Mouse (Mus musculus): ENCODE measurements around the gene Olfr1260. TPM values are rescaled to one million over a fixed set of nuclear protein-coding genes. Genes with fewer than 3 reads are reported as not detected.

Olfr1260 gene
- 0.23 TPM in 1 of 2 replicates, not detected in the other for polyA plus RNA-seq (2015; fragmentation: Nextera tagmentation; extraction: Ambion mirVana)

DNA sequence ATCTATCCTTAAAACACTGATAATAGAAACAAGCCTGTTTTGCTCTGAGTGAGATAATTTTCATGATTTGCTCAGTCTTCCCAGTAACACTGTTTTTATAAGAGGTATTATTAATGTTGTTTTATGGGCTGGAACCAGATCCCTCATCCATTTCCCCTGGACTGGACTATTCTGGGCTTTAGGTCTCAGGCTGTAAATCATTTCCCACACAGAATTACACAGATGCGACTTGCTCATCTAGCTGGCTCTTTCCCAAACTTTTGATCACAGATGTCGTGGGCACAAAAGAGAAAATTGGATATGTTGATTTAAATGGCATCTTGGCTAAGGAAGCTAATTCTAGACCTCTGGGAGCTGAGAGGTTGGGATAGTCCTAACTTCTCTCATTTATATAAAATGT lies at the start of gene Olfr1260:
TSS of gene Olfr1260 (plus strand) at position 157 of the 400 bp plus-strand sequence.

GRCm38 (mm10) chr2:89927009-89927408 lies 47.1 kb upstream of the Olfr1260 start, which contains the start of gene Olfr1258:
Gene Olfr1258 (plus strand): TSS chr2:89927309.

DNA sequence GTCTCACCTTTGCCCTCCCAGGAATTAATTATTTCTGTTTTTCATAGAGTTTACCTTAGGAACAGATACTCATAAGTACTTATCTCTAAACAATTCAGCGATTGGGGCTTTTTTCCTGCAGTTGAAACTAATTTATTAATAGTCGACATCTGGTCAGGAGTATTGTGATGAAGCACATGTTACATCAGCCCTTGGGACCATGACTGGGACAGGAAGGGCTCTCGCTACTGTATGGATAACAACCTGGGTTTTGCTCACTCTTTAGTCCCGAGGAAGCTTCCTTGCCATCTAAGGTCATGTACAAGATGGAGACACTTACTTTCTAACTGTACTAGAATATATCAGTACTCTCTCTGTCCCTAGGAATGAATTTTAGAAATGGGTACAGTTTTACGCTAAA lies 25.6 kb upstream of the Olfr1260 start, which contains the start of gene Olfr1259:
TSS of gene Olfr1259 (minus strand) at position 101 of the 400 bp plus-strand sequence.

DNA sequence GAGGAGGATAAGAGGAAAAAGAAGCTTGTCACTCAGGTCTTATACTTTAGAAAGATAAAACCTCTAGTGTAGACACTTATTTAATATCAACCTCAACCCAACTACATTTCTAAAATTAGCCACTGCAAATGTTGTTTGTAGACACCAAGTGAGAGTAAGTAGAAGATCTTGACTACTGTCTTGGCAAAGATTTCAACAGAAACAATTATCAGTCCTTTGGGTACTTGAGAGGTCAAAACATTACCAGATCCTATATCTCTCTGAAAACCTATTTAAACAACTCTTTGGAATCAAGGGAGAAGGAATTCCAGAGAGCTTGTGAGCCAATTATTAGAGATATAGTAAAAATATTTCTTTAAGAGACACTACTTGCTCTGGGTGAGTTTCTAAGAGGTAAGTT lies 16.8 kb downstream of the Olfr1260 start, which contains the start of gene Olfr1261:
TSS of gene Olfr1261 (plus strand) at position 301 of the 400 bp plus-strand sequence.

GRCm38 (mm10) chr2:89999845-90000244 lies 25.7 kb downstream of the Olfr1260 start, which contains the start of gene Olfr1262:
Gene Olfr1262 (plus strand): TSS chr2:90000145.

DNA sequence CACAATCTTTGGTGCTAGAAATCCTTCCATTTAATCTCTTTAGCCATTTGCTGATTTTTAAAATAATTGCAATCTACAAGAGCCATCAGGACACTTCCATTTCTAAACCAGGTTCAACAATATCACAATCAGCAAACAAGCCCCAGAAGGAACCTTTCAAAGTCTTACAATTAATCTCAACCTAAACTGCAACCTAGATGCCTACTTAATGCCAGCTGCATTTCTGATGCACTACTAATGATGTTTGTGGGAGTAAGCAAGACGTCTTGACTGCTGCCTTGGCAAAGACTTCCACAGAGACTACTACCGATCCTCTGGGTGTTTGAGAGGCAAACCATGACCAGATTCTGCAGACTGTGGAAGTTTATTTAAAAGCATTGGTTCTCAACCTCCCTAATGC lies 37.7 kb downstream of the Olfr1260 start, which contains the start of gene Olfr1263:
TSS of gene Olfr1263 (plus strand) at position 301 of the 400 bp plus-strand sequence.

DNA sequence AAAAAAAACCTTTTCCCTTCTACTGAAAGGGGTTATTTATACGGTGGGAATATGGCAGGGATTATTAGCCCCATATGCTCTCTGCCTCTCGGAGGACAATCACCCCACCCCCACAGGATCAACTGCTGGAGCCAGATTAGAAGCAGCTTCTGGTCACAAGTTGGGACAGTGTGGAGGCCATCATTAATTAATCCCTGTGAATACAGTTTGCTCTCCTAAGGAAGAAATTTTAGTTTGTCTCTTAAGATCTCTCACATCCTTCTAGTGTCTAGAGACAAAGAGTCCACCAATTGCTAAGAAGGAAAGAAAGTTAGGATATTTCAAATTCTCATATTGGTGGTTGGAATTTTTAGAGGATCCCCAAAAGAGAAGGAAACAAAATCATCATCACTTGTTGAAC lies 51.3 kb downstream of the Olfr1260 start, which contains the start of gene Olfr1264:
TSS of gene Olfr1264 (minus strand) at position 101 of the 400 bp plus-strand sequence.

Other genes with a start within 250 kb of the Olfr1260 start
- gene Olfr1252, start 249.3 kb upstream of the Olfr1260 start, polyA plus RNA-seq (2015; fragmentation: Nextera tagmentation; extraction: Ambion mirVana) = not detected in 2 replicates
- not detected in 2 replicates for gene Olfr1253, start 217.2 kb upstream of the Olfr1260 start, polyA plus RNA-seq (2015; fragmentation: Nextera tagmentation; extraction: Ambion mirVana)
- gene Olfr1254, start 180.7 kb upstream of the Olfr1260 start, polyA plus RNA-seq (2015; fragmentation: Nextera tagmentation; extraction: Ambion mirVana) = not detected in 2 replicates
- not detected in 2 replicates for gene Olfr1255, start 162.3 kb upstream of the Olfr1260 start, polyA plus RNA-seq (2015; fragmentation: Nextera tagmentation; extraction: Ambion mirVana)
- gene Olfr1256, start 132.8 kb upstream of the Olfr1260 start, polyA plus RNA-seq (2015; fragmentation: Nextera tagmentation; extraction: Ambion mirVana) = not detected in 2 replicates
- gene Olfr48, start 126.1 kb upstream of the Olfr1260 start, polyA plus RNA-seq (2015; fragmentation: Nextera tagmentation; extraction: Ambion mirVana) = not detected in 2 replicates
- not detected in 2 replicates for gene Olfr1257, start 95.9 kb upstream of the Olfr1260 start, polyA plus RNA-seq (2015; fragmentation: Nextera tagmentation; extraction: Ambion mirVana)
- not detected in 2 replicates for gene Olfr1258, start 47.0 kb upstream of the Olfr1260 start, polyA plus RNA-seq (2015; fragmentation: Nextera tagmentation; extraction: Ambion mirVana)
- not detected in 2 replicates for gene Olfr1259, start 25.7 kb upstream of the Olfr1260 start, polyA plus RNA-seq (2015; fragmentation: Nextera tagmentation; extraction: Ambion mirVana)
- gene Olfr1261, start 16.9 kb downstream of the Olfr1260 start, polyA plus RNA-seq (2015; fragmentation: Nextera tagmentation; extraction: Ambion mirVana) = not detected in 2 replicates
- gene Olfr1262, start 25.8 kb downstream of the Olfr1260 start, polyA plus RNA-seq (2015; fragmentation: Nextera tagmentation; extraction: Ambion mirVana) = not detected in 2 replicates
- gene Olfr1263, start 37.8 kb downstream of the Olfr1260 start, polyA plus RNA-seq (2015; fragmentation: Nextera tagmentation; extraction: Ambion mirVana) = not detected in 2 replicates
- gene Olfr1264, start 51.2 kb downstream of the Olfr1260 start, polyA plus RNA-seq (2015; fragmentation: Nextera tagmentation; extraction: Ambion mirVana) = not detected in 2 replicates
- not detected in 2 replicates for gene Olfr1265, start 61.0 kb downstream of the Olfr1260 start, polyA plus RNA-seq (2015; fragmentation: Nextera tagmentation; extraction: Ambion mirVana)
- not detected in 2 replicates for gene Olfr140, start 89.3 kb downstream of the Olfr1260 start, polyA plus RNA-seq (2015; fragmentation: Nextera tagmentation; extraction: Ambion mirVana)
- gene Olfr1269, start 147.1 kb downstream of the Olfr1260 start, polyA plus RNA-seq (2015; fragmentation: Nextera tagmentation; extraction: Ambion mirVana) = not detected in 2 replicates
- not detected in 2 replicates for gene Olfr32, start 168.0 kb downstream of the Olfr1260 start, polyA plus RNA-seq (2015; fragmentation: Nextera tagmentation; extraction: Ambion mirVana)
- not detected in 2 replicates for gene Olfr1270, start 178.8 kb downstream of the Olfr1260 start, polyA plus RNA-seq (2015; fragmentation: Nextera tagmentation; extraction: Ambion mirVana)

All from urinary bladder, postnatal 0 days (tissue).